Mouse (Mus musculus) kidney, postnatal 36 days (tissue): ENCODE data around the gene Dpm1.

ENCODE experiments used
- DNase-seq, 2 experiments: peaks; one replicate each; pipeline ENCODE4 v3.0.0; 2021 to 2022; ENCODE audit warnings: mixed read lengths in 2 of 2

Gene Dpm1

GRCm38 (mm10) chr2:168230026-168230728 is at the start of gene Dpm1, which contains the start of the genes Gm20716 and Mocs3:
Dpm1 (minus strand) TSS chr2:168230591.
Gm20716 (minus strand) TSS chr2:168230364.
Mocs3 (plus strand) TSS chr2:168230622.
- DNase-seq: peak; percentile 85 to 89

- peak; percentile 37 to 87 for DNase-seq
Observed at GRCm38 (mm10) chr2:168274374-168274935, 44.1 kb upstream of the Dpm1 start.

- DNase-seq: no peak
Observed at GRCm38 (mm10) chr2:168273387-168273786, 43.0 kb upstream of the Dpm1 start.

- peak in 1 of 2 experiments; percentile 61 for DNase-seq
Observed at GRCm38 (mm10) chr2:168268033-168268432, 37.6 kb upstream of the Dpm1 start.

- no peak for DNase-seq
Observed at GRCm38 (mm10) chr2:168260900-168261299, 30.5 kb upstream of the Dpm1 start.

- DNase-seq: no peak
Observed at GRCm38 (mm10) chr2:168260124-168260523, 29.7 kb upstream of the Dpm1 start.

GRCm38 (mm10) chr2:168259046-168259445 is 28.7 kb upstream of the Dpm1 start:
- peak; percentile 9 to 19 for DNase-seq

GRCm38 (mm10) chr2:168257188-168257587 is 26.8 kb upstream of the Dpm1 start:
- no peak for DNase-seq

GRCm38 (mm10) chr2:168256506-168256905 is 26.1 kb upstream of the Dpm1 start:
- DNase-seq: peak; percentile 64 to 75

GRCm38 (mm10) chr2:168253822-168254221 is 23.4 kb upstream of the Dpm1 start:
- DNase-seq: no peak

- peak in 1 of 2 experiments; percentile 67 for DNase-seq
Observed at GRCm38 (mm10) chr2:168252639-168253292, 22.4 kb upstream of the Dpm1 start.

GRCm38 (mm10) chr2:168250270-168250669 is 19.9 kb upstream of the Dpm1 start:
- DNase-seq: peak; percentile 81 to 93

GRCm38 (mm10) chr2:168248856-168249245 is 18.5 kb upstream of the Dpm1 start:
- DNase-seq: peak in 1 of 2 experiments; percentile 50

GRCm38 (mm10) chr2:168248167-168248855 is 17.9 kb upstream of the Dpm1 start:
- DNase-seq: no peak

- DNase-seq: no peak
Observed at GRCm38 (mm10) chr2:168245571-168245970, 15.2 kb upstream of the Dpm1 start.

- DNase-seq: no peak
Observed at GRCm38 (mm10) chr2:168243278-168243677, 12.9 kb upstream of the Dpm1 start.

- no peak for DNase-seq
Observed at GRCm38 (mm10) chr2:168242841-168243240, 12.4 kb upstream of the Dpm1 start.

- no peak for DNase-seq
Observed at GRCm38 (mm10) chr2:168238335-168238734, 7.9 kb upstream of the Dpm1 start.

GRCm38 (mm10) chr2:168233286-168233685 is 2.9 kb upstream of the Dpm1 start:
- DNase-seq: no peak

- no peak for DNase-seq
Observed at GRCm38 (mm10) chr2:168231471-168231829, 1.1 kb upstream of the Dpm1 start.

GRCm38 (mm10) chr2:168230773-168231470 is 531 bp upstream of the Dpm1 start:
- peak in 1 of 2 experiments; percentile 46 for DNase-seq
